ENCODE assay signal across 9 mouse cellular contexts in the genomic region with DNA sequence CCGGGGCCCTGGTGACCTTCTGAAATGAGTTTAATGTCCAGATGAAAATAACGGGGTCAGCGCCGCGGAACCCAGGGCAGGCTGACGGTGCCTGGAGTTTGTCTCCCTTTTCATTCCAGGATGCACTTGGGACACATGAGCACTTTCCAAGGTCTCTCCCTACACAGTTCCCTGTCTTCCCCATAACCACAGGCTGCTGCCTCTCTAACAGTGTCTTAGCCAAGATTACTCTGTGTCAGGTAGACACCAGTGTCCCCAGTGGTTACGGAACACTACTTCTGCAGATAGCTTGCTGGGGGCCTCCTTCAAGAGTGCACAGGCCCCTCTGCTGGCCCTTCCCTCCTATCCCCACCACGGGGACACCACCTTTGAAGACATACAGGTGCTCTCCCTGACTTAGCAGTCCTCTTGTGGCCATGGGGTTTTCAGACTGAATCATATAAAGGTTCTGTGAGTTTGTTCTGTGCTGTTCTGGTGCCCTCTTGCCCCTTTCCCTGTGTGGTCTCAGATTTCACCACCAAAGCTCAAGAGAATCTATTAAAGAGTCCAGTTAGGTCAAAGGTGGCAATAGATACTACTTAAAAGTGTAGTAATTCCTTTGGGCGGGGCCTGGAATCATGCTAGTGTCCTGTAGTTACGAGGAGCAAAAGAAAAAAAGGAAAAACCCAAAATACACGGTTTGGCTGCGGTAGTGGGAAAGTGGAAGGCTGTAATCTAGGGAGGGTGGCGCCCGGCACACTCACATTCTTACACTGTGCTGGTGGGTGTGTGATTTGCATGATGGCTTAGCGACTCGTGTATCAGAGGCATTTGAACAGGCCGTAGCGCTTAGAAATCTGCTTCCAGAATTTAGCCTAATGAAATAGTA.
A peak's percentile ranks its signal among the peaks of the same experiment; 100 is the strongest.
DNase-seq lines count a peak whose midpoint lies in the region; ATAC-seq and TF ChIP-seq lines count a peak whose summit lies in the region.
"Had no signal": no experiment of that assay in that cellular context is flagged by ENCODE, and none has a peak within 500 bp of the region (broad histone marks: within the 10 kb centered on the region; RNA-seq: fewer than 3 reads in every experiment).

No protein-coding gene starts in this region.

- TF ChIP-seq POLR2A in CH12.LX (IDR thresholded peaks at IDR 0.05; ENCODE audit: low read depth, low read length), result no peak
- TF ChIP-seq POLR2A in brain, embryonic 14.5 days (IDR thresholded peaks at IDR 0.05; ENCODE audit: borderline replicate concordance, extremely low read depth, insufficient read depth, insufficient read length, poor library complexity, severe bottlenecking), result no peak

- dilution Hi-C loops in CH12.LX (cut with MboI; ENCODE audit: extremely low pct_ligation_motif_present, extremely low pct_unique_long_range_greater_than_20kb, low sequenced_read_pairs), result no loop called here

- TF ChIP-seq CTCF in hindbrain, postnatal 0 days (IDR thresholded peaks at IDR 0.05; ENCODE audit: low read depth), result no peak
- no peak for TF ChIP-seq CTCF in CH12.LX (conservative IDR thresholded peaks at IDR 0.05 in 1 of 2, IDR thresholded peaks at IDR 0.05 in 1 of 2; ENCODE audit: low read depth in 2 of 2, low read length in 2 of 2)
- no peak for TF ChIP-seq CTCF in brain, embryonic 14.5 days (IDR thresholded peaks at IDR 0.05; ENCODE audit: borderline replicate concordance, extremely low read depth, insufficient read depth, insufficient read length)

- H3K27me3 ChIP-seq in hindbrain, postnatal 0 days (ENCODE audit: insufficient read depth, low read length), result no peaks in the 10 kb centered on the region
- H3K27me3 ChIP-seq in hindbrain, embryonic 11.5 days (ENCODE audit: control insufficient read depth, insufficient read depth, low read length), result no peaks in the 10 kb centered on the region
- no peaks in the 10 kb centered on the region for H3K27me3 ChIP-seq in CH12.LX (replicated peaks)
- no peaks in the 10 kb centered on the region for H3K27me3 ChIP-seq in liver, embryonic 11.5 days (replicated peaks; ENCODE audit: control insufficient read depth, insufficient read depth, low read length)

- ATAC-seq in hindbrain, postnatal 0 days, result no peak
- no peak for ATAC-seq in hindbrain, embryonic 11.5 days (ENCODE audit: low FRiP score)
- no peak for ATAC-seq in liver, embryonic 11.5 days (replicated peaks; ENCODE audit: low FRiP score)

- no peak overlapping the region for H3K4me3 ChIP-seq in hindbrain, postnatal 0 days (ENCODE audit: low read length)
- no peak overlapping the region for H3K4me3 ChIP-seq in hindbrain, embryonic 11.5 days (ENCODE audit: low read depth, low read length)
- H3K4me3 ChIP-seq in CH12.LX (replicated peaks in 1 of 3; ENCODE audit: low read depth in 2 of 3, low read length in 2 of 3, poor library complexity in 1 of 3), result no peak overlapping the region
- no peak overlapping the region for H3K4me3 ChIP-seq in liver, embryonic 11.5 days (ENCODE audit: low read depth, low read length)

- no peak for TF ChIP-seq EP300 in CH12.LX (IDR thresholded peaks at IDR 0.05; ENCODE audit: low read length)

- 84% methylated on average over 18 of the region's 18 CpGs for WGBS in hindbrain, postnatal 0 days
- 78% methylated on average over 18 of the region's 18 CpGs for WGBS in hindbrain, embryonic 11.5 days
- WGBS in liver, embryonic 11.5 days, result 74% methylated on average over 18 of the region's 18 CpGs

- no peaks in the 10 kb centered on the region for H3K79me2 ChIP-seq in CH12.LX (replicated peaks; ENCODE audit: control insufficient read depth, extremely low read depth, insufficient read depth, poor library complexity, severe bottlenecking)

- in situ Hi-C loops in CH12.LX (cut with MboI; ENCODE audit: low pct_ligation_motif_present, low pct_unique_long_range_greater_than_20kb, low sequenced_read_pairs), result no loop called here

- H3K4me1 ChIP-seq in hindbrain, postnatal 0 days (ENCODE audit: insufficient read depth, low read length), result no peaks in the 10 kb centered on the region; the same call in 1 of the 2 replicates
- no peaks in the 10 kb centered on the region for H3K4me1 ChIP-seq in hindbrain, embryonic 11.5 days (replicated peaks; ENCODE audit: control insufficient read depth, insufficient read depth, low read length)
- H3K4me1 ChIP-seq in CH12.LX (ENCODE audit: control insufficient read depth in 1 of 2, insufficient read depth in 2 of 2), result peaks cover 2 to 43% of the 10 kb centered on the region in 2 experiments; a peak in 3 of 4 replicates
- peaks cover 53% of the 10 kb centered on the region for H3K4me1 ChIP-seq in liver, embryonic 11.5 days (replicated peaks; ENCODE audit: control insufficient read depth, insufficient read depth, low read length)

- no peak for DNase-seq in hindbrain, postnatal 0 days (ENCODE audit: low spot score)
- DNase-seq in hindbrain, embryonic 11.5 days (ENCODE audit: low spot score), result no peak
- peak; percentile 35 for DNase-seq in CH12.LX (ENCODE audit: extremely low read depth)
- DNase-seq in brain, embryonic 14.5 days (ENCODE audit: low read depth), result peak; percentile 54
- no peak for DNase-seq in liver, embryonic 11.5 days (ENCODE audit: low spot score)
- DNase-seq in cerebellum, adult 9-10 months, result no peak
- no peak for DNase-seq in adrenal gland, postnatal 14 days
- DNase-seq: cerebellum, postnatal 36 days; gastrocnemius, postnatal 25 days had no signal

- H3K4me2 ChIP-seq in hindbrain, postnatal 0 days (ENCODE audit: low read depth, low read length), result no peak overlapping the region
- no peak overlapping the region for H3K4me2 ChIP-seq in hindbrain, embryonic 11.5 days (replicated peaks; ENCODE audit: low read depth, low read length)
- no peak overlapping the region for H3K4me2 ChIP-seq in CH12.LX (ENCODE audit: insufficient read depth, low read depth, poor library complexity, severe bottlenecking)
- no peak overlapping the region; the same call in 1 of the 2 replicates for H3K4me2 ChIP-seq in liver, embryonic 11.5 days

- H3K27ac ChIP-seq in hindbrain, postnatal 0 days, result peak overlapping the region; percentile 52; the same call in 1 of the 2 replicates
- H3K27ac ChIP-seq in hindbrain, embryonic 11.5 days (ENCODE audit: low read depth, low read length), result no peak overlapping the region
- H3K27ac ChIP-seq in CH12.LX (ENCODE audit: insufficient read depth, low read depth), result no peak overlapping the region
- H3K27ac ChIP-seq in liver, embryonic 11.5 days (ENCODE audit: low read depth, low read length), result peak overlapping the region; percentile 64

- H3K9me3 ChIP-seq in hindbrain, postnatal 0 days (ENCODE audit: low read length), result no peaks in the 10 kb centered on the region
- H3K9me3 ChIP-seq in hindbrain, embryonic 11.5 days (ENCODE audit: control insufficient read depth, low read length), result no peaks in the 10 kb centered on the region
- peaks cover 6% of the 10 kb centered on the region for H3K9me3 ChIP-seq in CH12.LX (replicated peaks; ENCODE audit: low read length)
- no peaks in the 10 kb centered on the region for H3K9me3 ChIP-seq in liver, embryonic 11.5 days (ENCODE audit: control insufficient read depth, low read length)

- no peaks in the 10 kb centered on the region for H3K36me3 ChIP-seq in hindbrain, postnatal 0 days (ENCODE audit: insufficient read depth, low read length)
- no peaks in the 10 kb centered on the region for H3K36me3 ChIP-seq in hindbrain, embryonic 11.5 days (ENCODE audit: control insufficient read depth, insufficient read depth, low read length)
- H3K36me3 ChIP-seq in CH12.LX (replicated peaks in 1 of 2; ENCODE audit: control insufficient read depth in 1 of 2, insufficient read depth in 1 of 2, low read length in 1 of 2), result peaks cover 0 to 22% of the 10 kb centered on the region in 2 experiments
- no peaks in the 10 kb centered on the region; the same call in 1 of the 2 replicates for H3K36me3 ChIP-seq in liver, embryonic 11.5 days (ENCODE audit: control insufficient read depth, insufficient read depth, low read length)

- TF ChIP-seq RAD21 in CH12.LX (IDR thresholded peaks at IDR 0.05; ENCODE audit: low read depth, low read length), result no peak

- H3K9ac ChIP-seq in hindbrain, postnatal 0 days (replicated peaks; ENCODE audit: low read length), result no peak overlapping the region
- no peak overlapping the region for H3K9ac ChIP-seq in hindbrain, embryonic 11.5 days (ENCODE audit: low read depth, low read length)
- H3K9ac ChIP-seq in CH12.LX (ENCODE audit: insufficient read depth, low read depth), result no peak overlapping the region
- H3K9ac ChIP-seq in liver, embryonic 11.5 days (ENCODE audit: low read depth, low read length), result 0 out of 2 replicates have a peak overlapping the region, but pooled peaks have one; percentile 20

TF ChIP-seq in CH12.LX, 34 proteins besides CTCF, POLR2A, EP300 and RAD21:
- TF ChIP-seq ZKSCAN1 (IDR thresholded peaks at IDR 0.05; ENCODE audit: borderline replicate concordance, low read depth, low read length) (no peak), CHD2 (IDR thresholded peaks at IDR 0.05; ENCODE audit: low read length) (no peak), E2F4 (IDR thresholded peaks at IDR 0.05; ENCODE audit: insufficient replicate concordance, low read depth, low read length) (no peak), MAX (IDR thresholded peaks at IDR 0.05; ENCODE audit: low read length) (no peak), ELF1 (IDR thresholded peaks at IDR 0.05; ENCODE audit: low read depth, low read length) (no peak), HCFC1 (IDR thresholded peaks at IDR 0.05; ENCODE audit: low read depth, low read length) (no peak), TCF12 (IDR thresholded peaks at IDR 0.05; ENCODE audit: low read depth, low read length) (no peak), NELFE (IDR thresholded peaks at IDR 0.05; ENCODE audit: low read depth, low read length) (no peak), TBP (conservative IDR thresholded peaks at IDR 0.05; ENCODE audit: low read depth, low read length) (no peak), MEF2A (IDR thresholded peaks at IDR 0.05; ENCODE audit: borderline replicate concordance, low read depth, low read length) (no peak), ZMIZ1 (IDR thresholded peaks at IDR 0.05; ENCODE audit: low read depth, low read length) (no peak), USF1 (IDR thresholded peaks at IDR 0.05; ENCODE audit: low read depth, low read length) (no peak), MXI1 (IDR thresholded peaks at IDR 0.05; ENCODE audit: low read depth, low read length) (no peak), GABPA (IDR thresholded peaks at IDR 0.05; ENCODE audit: insufficient replicate concordance, low read depth, low read length) (no peak), CHD1 (IDR thresholded peaks at IDR 0.05; ENCODE audit: low read depth, low read length) (no peak), ETS1 (conservative IDR thresholded peaks at IDR 0.05; ENCODE audit: low read depth, low read length) (no peak), IRF4 (IDR thresholded peaks at IDR 0.05; ENCODE audit: low read depth, low read length) (no peak), UBTF (IDR thresholded peaks at IDR 0.05; ENCODE audit: low read depth, low read length) (no peak), JUN (IDR thresholded peaks at IDR 0.05; ENCODE audit: insufficient read depth, low read depth, low read length) (no peak), SIN3A (IDR thresholded peaks at IDR 0.05; ENCODE audit: low read length) (no peak)

Comparison
In these comparisons a context has a peak if more than half of its experiments do, and no peak if none do; other contexts are left out.
1. H3K27ac ChIP-seq: peak in hindbrain, postnatal 0 days (single experiment) and liver, embryonic 11.5 days (single experiment); none in hindbrain, embryonic 11.5 days (single experiment) and CH12.LX (single experiment).
2. DNase-seq: peak in CH12.LX (single experiment) and brain, embryonic 14.5 days (single experiment); none in hindbrain, postnatal 0 days (single experiment), hindbrain, embryonic 11.5 days (single experiment), liver, embryonic 11.5 days (single experiment), cerebellum, adult 9-10 months (single experiment) and adrenal gland, postnatal 14 days (single experiment).